Mouse (Mus musculus) liver, embryonic 14.5 days (tissue): ENCODE data around the gene Ctse.

Experiments
- CTCF ChIP-seq: IDR thresholded peaks from 2 replicates; pipeline ENCODE4 v1.5.1; 2016; ENCODE audit warnings: antibody characterized with exemption, low read depth, control low read depth
- EP300 ChIP-seq: IDR thresholded peaks from 2 replicates; pipeline ENCODE4 v1.6.1; 2016; ENCODE audit warnings: antibody characterized with exemption, low read depth

DNA sequence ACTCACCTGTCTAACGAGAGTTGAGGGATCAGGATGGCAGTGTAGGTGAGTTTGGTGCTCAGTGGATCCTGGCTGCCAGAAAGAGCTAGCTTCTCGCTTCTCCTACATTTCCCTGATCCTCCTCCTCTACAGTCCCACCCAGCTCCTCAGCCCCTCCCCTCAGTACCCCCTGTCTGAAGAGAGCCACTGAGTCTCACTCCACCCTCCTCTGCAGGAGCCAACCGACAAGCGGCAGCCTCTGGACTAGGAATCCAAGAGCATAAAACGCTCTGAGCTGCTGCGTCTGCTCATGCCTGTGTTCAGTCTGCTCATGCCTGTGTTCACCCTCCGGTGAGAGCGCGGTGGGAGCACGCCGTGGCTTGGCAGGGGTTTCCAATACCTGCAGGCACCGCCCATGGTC lies 39.2 kb upstream of the Ctse start, which contains the start of gene Avpr1b:
- TF ChIP-seq EP300 (no peak), CTCF (no peak)
